Mouse (Mus musculus): ENCODE measurements around the gene Rdh8. TPM values are rescaled to one million over a fixed set of nuclear protein-coding genes. Genes with fewer than 3 reads are reported as not detected.

Rdh8 gene
- polyA plus RNA-seq, 1 experiment from 2014 or later = not detected

- ATAC-seq (ENCODE audit: low FRiP score) = no peak
- Histone ChIP-seq H3K9ac (ENCODE audit: low read depth, low read length) (no peak overlapping the region), H3K4me3 (ENCODE audit: low read depth, low read length) (no peak overlapping the region), H3K36me3 (ENCODE audit: control insufficient read depth, insufficient read depth, low read length) (no peaks in the 10 kb centered on the region), H3K27ac (ENCODE audit: low read depth, low read length) (no peak overlapping the region), H3K27me3 (ENCODE audit: control insufficient read depth, insufficient read depth, low read length) (no peaks in the 10 kb centered on the region), H3K4me2 (replicated peaks; ENCODE audit: low read depth, low read length) (no peak overlapping the region), H3K9me3 (ENCODE audit: control insufficient read depth, low read length) (no peaks in the 10 kb centered on the region), H3K4me1 (replicated peaks; ENCODE audit: control insufficient read depth, insufficient read depth, low read length) (no peaks in the 10 kb centered on the region)
- DNase-seq (ENCODE audit: low spot score) = no peak
- WGBS = 80% methylated on average over 2 of the region's 2 CpGs
Measured at GRCm38 (mm10) chr9:20850179-20850578, 31.9 kb downstream of the Rdh8 start.

GRCm38 (mm10) chr9:20857131-20857530 lies 38.8 kb downstream of the Rdh8 start:
- no peak overlapping the region for H3K4me3 ChIP-seq (ENCODE audit: low read depth, low read length)
- H3K4me1 ChIP-seq (replicated peaks; ENCODE audit: control insufficient read depth, insufficient read depth, low read length) = no peaks in the 10 kb centered on the region
- no peaks in the 10 kb centered on the region for H3K27me3 ChIP-seq (ENCODE audit: control insufficient read depth, insufficient read depth, low read length)
- no peak overlapping the region for H3K9ac ChIP-seq (ENCODE audit: low read depth, low read length)
- WGBS = 10% methylated on average over 6 of the region's 6 CpGs
- H3K9me3 ChIP-seq (ENCODE audit: control insufficient read depth, low read length) = no peaks in the 10 kb centered on the region
- no peaks in the 10 kb centered on the region for H3K36me3 ChIP-seq (ENCODE audit: control insufficient read depth, insufficient read depth, low read length)
- DNase-seq (ENCODE audit: low spot score) (peak; percentile 68), ATAC-seq (ENCODE audit: low FRiP score) (no peak)
- no peak overlapping the region for H3K4me2 ChIP-seq (replicated peaks; ENCODE audit: low read depth, low read length)
- no peak overlapping the region for H3K27ac ChIP-seq (ENCODE audit: low read depth, low read length)

- H3K4me1 ChIP-seq (replicated peaks; ENCODE audit: control insufficient read depth, insufficient read depth, low read length) = no peaks in the 10 kb centered on the region
- no peak for DNase-seq (ENCODE audit: low spot score)
- ATAC-seq (ENCODE audit: low FRiP score) = no peak
- WGBS = 58% methylated on average over 6 of the region's 6 CpGs
- no peaks in the 10 kb centered on the region for H3K27me3 ChIP-seq (ENCODE audit: control insufficient read depth, insufficient read depth, low read length)
- no peak overlapping the region for H3K9ac ChIP-seq (ENCODE audit: low read depth, low read length)
- H3K36me3 ChIP-seq (ENCODE audit: control insufficient read depth, insufficient read depth, low read length) = no peaks in the 10 kb centered on the region
- H3K9me3 ChIP-seq (ENCODE audit: control insufficient read depth, low read length) = no peaks in the 10 kb centered on the region
- H3K4me2 ChIP-seq (replicated peaks; ENCODE audit: low read depth, low read length) = no peak overlapping the region
- no peak overlapping the region for H3K27ac ChIP-seq (ENCODE audit: low read depth, low read length)
- no peak overlapping the region for H3K4me3 ChIP-seq (ENCODE audit: low read depth, low read length)
Measured at GRCm38 (mm10) chr9:20859926-20860325, 41.6 kb downstream of the Rdh8 start.

- H3K4me3 ChIP-seq (ENCODE audit: low read depth, low read length) = no peak overlapping the region
- no peak overlapping the region for H3K9ac ChIP-seq (ENCODE audit: low read depth, low read length)
- no peaks in the 10 kb centered on the region for H3K36me3 ChIP-seq (ENCODE audit: control insufficient read depth, insufficient read depth, low read length)
- DNase-seq (ENCODE audit: low spot score) (peak; percentile 69), ATAC-seq (ENCODE audit: low FRiP score) (no peak)
- 13% methylated on average over 4 of the region's 4 CpGs for WGBS
- no peaks in the 10 kb centered on the region for H3K4me1 ChIP-seq (replicated peaks; ENCODE audit: control insufficient read depth, insufficient read depth, low read length)
- 0 out of 2 replicates have a peak, but pooled peaks cover 2% of the 10 kb centered on the region for H3K27me3 ChIP-seq (ENCODE audit: control insufficient read depth, insufficient read depth, low read length)
- H3K9me3 ChIP-seq (ENCODE audit: control insufficient read depth, low read length) = no peaks in the 10 kb centered on the region
- no peak overlapping the region for H3K27ac ChIP-seq (ENCODE audit: low read depth, low read length)
- no peak overlapping the region for H3K4me2 ChIP-seq (replicated peaks; ENCODE audit: low read depth, low read length)
Measured at GRCm38 (mm10) chr9:20861821-20862220, 43.5 kb downstream of the Rdh8 start.

GRCm38 (mm10) chr9:20862225-20862624 lies 43.9 kb downstream of the Rdh8 start:
- Histone ChIP-seq H3K27me3 (ENCODE audit: control insufficient read depth, insufficient read depth, low read length) (0 out of 2 replicates have a peak, but pooled peaks cover 2% of the 10 kb centered on the region), H3K9me3 (ENCODE audit: control insufficient read depth, low read length) (no peaks in the 10 kb centered on the region), H3K4me3 (ENCODE audit: low read depth, low read length) (no peak overlapping the region), H3K4me2 (replicated peaks; ENCODE audit: low read depth, low read length) (no peak overlapping the region), H3K36me3 (ENCODE audit: control insufficient read depth, insufficient read depth, low read length) (no peaks in the 10 kb centered on the region), H3K9ac (ENCODE audit: low read depth, low read length) (no peak overlapping the region), H3K27ac (ENCODE audit: low read depth, low read length) (no peak overlapping the region), H3K4me1 (replicated peaks; ENCODE audit: control insufficient read depth, insufficient read depth, low read length) (no peaks in the 10 kb centered on the region)
- 61% methylated on average over 4 of the region's 4 CpGs for WGBS
- ATAC-seq (ENCODE audit: low FRiP score) = no peak
- no peak for DNase-seq (ENCODE audit: low spot score)

GRCm38 (mm10) chr9:20866879-20867278 lies 48.6 kb downstream of the Rdh8 start:
- DNase-seq (ENCODE audit: low spot score) (no peak), ATAC-seq (ENCODE audit: low FRiP score) (no peak)
- WGBS = 60% methylated on average over 3 of the region's 3 CpGs
- Histone ChIP-seq H3K36me3 (ENCODE audit: control insufficient read depth, insufficient read depth, low read length) (no peaks in the 10 kb centered on the region), H3K27ac (ENCODE audit: low read depth, low read length) (no peak overlapping the region), H3K4me3 (ENCODE audit: low read depth, low read length) (no peak overlapping the region), H3K27me3 (ENCODE audit: control insufficient read depth, insufficient read depth, low read length) (peaks cover 30% of the 10 kb centered on the region), H3K9ac (ENCODE audit: low read depth, low read length) (no peak overlapping the region), H3K9me3 (ENCODE audit: control insufficient read depth, low read length) (no peaks in the 10 kb centered on the region), H3K4me2 (replicated peaks; ENCODE audit: low read depth, low read length) (no peak overlapping the region), H3K4me1 (replicated peaks; ENCODE audit: control insufficient read depth, insufficient read depth, low read length) (no peaks in the 10 kb centered on the region)

- H3K27ac ChIP-seq (ENCODE audit: low read depth, low read length) = no peak within 1 kb of the TSS
- H3K36me3 ChIP-seq (ENCODE audit: control insufficient read depth, insufficient read depth, low read length) = no peaks in the 10 kb centered on the region
- peak within 1 kb of the TSS; percentile 19; the same call in 1 of the 2 replicates for H3K4me2 ChIP-seq (replicated peaks; ENCODE audit: low read depth, low read length)
- H3K4me1 ChIP-seq (replicated peaks; ENCODE audit: control insufficient read depth, insufficient read depth, low read length) = no peaks in the 10 kb centered on the region
- DNase-seq (ENCODE audit: low spot score) (no peak), ATAC-seq (ENCODE audit: low FRiP score) (no peak)
- H3K4me3 ChIP-seq (ENCODE audit: low read depth, low read length) = peak within 1 kb of the TSS; percentile 13
- H3K9ac ChIP-seq (ENCODE audit: low read depth, low read length) = no peak within 1 kb of the TSS
- WGBS = 11% methylated on average over 46 of the region's 53 CpGs
- H3K27me3 ChIP-seq (ENCODE audit: control insufficient read depth, insufficient read depth, low read length) = peaks cover 30% of the 10 kb centered on the region
- H3K9me3 ChIP-seq (ENCODE audit: control insufficient read depth, low read length) = no peaks in the 10 kb centered on the region
Measured at GRCm38 (mm10) chr9:20868448-20869001, 50.2 kb downstream of the Rdh8 start, which contains the start of gene A230050P20Rik. Gene A230050P20Rik (plus strand): TSS chr9:20868642.

- DNase-seq (ENCODE audit: low spot score) (no peak), ATAC-seq (ENCODE audit: low FRiP score) (no peak)
- no peaks in the 10 kb centered on the region for H3K36me3 ChIP-seq (ENCODE audit: control insufficient read depth, insufficient read depth, low read length)
- no peak overlapping the region for H3K4me2 ChIP-seq (replicated peaks; ENCODE audit: low read depth, low read length)
- 5% methylated on average over 19 of the region's 19 CpGs for WGBS
- H3K27ac ChIP-seq (ENCODE audit: low read depth, low read length) = no peak overlapping the region
- H3K4me1 ChIP-seq (replicated peaks; ENCODE audit: control insufficient read depth, insufficient read depth, low read length) = no peaks in the 10 kb centered on the region
- no peak overlapping the region for H3K4me3 ChIP-seq (ENCODE audit: low read depth, low read length)
- H3K27me3 ChIP-seq (ENCODE audit: control insufficient read depth, insufficient read depth, low read length) = peaks cover 30% of the 10 kb centered on the region
- no peak overlapping the region for H3K9ac ChIP-seq (ENCODE audit: low read depth, low read length)
- H3K9me3 ChIP-seq (ENCODE audit: control insufficient read depth, low read length) = no peaks in the 10 kb centered on the region
Measured at GRCm38 (mm10) chr9:20869246-20869645, 50.9 kb downstream of the Rdh8 start.
